Mouse (Mus musculus) intestine, postnatal 0 days (tissue): ENCODE measurements around the gene Tnf. TPM values are rescaled to one million over a fixed set of nuclear protein-coding genes. Genes with fewer than 3 reads are reported as not detected.

Source experiments
- ATAC-seq: fragments of 200-750 bp; cut with Nextera tagmentation; 2 replicates; pipeline ENCODE4 v1.8.0; 2017; ENCODE audit warnings: mild to moderate bottlenecking, moderate TSS enrichment, moderate library complexity
- H3K27ac ChIP-seq: fragments of 300-500 bp; sonication (generic); 2 replicates; pipeline ENCODE4 v1.5.1; 2014; ENCODE audit warnings: mild to moderate bottlenecking, low read depth, low read length, moderate library complexity
- H3K27me3 ChIP-seq: fragments of 300-500 bp; sonication (generic); replicated peaks from 2 replicates; pipeline ENCODE4 v1.6.1; 2014; ENCODE audit warnings: low read length, mixed read lengths; ENCODE audit not compliant: control insufficient read depth, insufficient read depth
- H3K36me3 ChIP-seq: fragments of 300-500 bp; sonication (generic); 2 replicates; pipeline ENCODE4 v1.6.1; 2014; ENCODE audit warnings: mild to moderate bottlenecking, moderate library complexity; ENCODE audit not compliant: control insufficient read depth, insufficient read depth
- H3K4me1 ChIP-seq: fragments of 300-500 bp; sonication (generic); replicated peaks from 2 replicates; pipeline ENCODE4 v1.6.1; 2014; ENCODE audit warnings: antibody characterized with exemption, low read length, mixed read lengths; ENCODE audit not compliant: control insufficient read depth, insufficient read depth
- H3K4me2 ChIP-seq: fragments of 300-500 bp; sonication (generic); replicated peaks from 2 replicates; pipeline ENCODE4 v1.6.1; 2014; ENCODE audit warnings: low read depth, mild to moderate bottlenecking, moderate library complexity
- H3K4me3 ChIP-seq: fragments of 300-500 bp; sonication (generic); 2 replicates; pipeline ENCODE4 v1.5.1; 2014; ENCODE audit warnings: low read depth, low read length
- H3K9ac ChIP-seq: fragments of 300-500 bp; sonication (generic); 2 replicates; pipeline ENCODE4 v1.6.1; 2014; ENCODE audit warnings: mild to moderate bottlenecking, low read depth, low read length
- H3K9me3 ChIP-seq: fragments of 300-500 bp; sonication (generic); 2 replicates; pipeline ENCODE4 v1.6.1; 2016; ENCODE audit warnings: mixed run types; ENCODE audit not compliant: control insufficient read depth
- CTCF ChIP-seq: sonication (generic); IDR thresholded peaks from 2 replicates; pipeline ENCODE4 v1.5.1; 2016; ENCODE audit warnings: low read depth, mild to moderate bottlenecking, control low read depth, antibody characterized with exemption, moderate library complexity
- WGBS: fragments of 180-500 bp; shearing (Covaris S2); extraction: QIAGEN DNeasy Blood & Tissue Kit; methylation state at CpG from one replicate; pipeline ENCODE4 v1.1.7; 2014; 5-methylcytosine and 5-hydroxymethylcytosine counted together
- polyA plus RNA-seq: library from polyadenylated mRNA; unstranded; fragments of >200 nt; fragmentation: Nextera tagmentation; extraction: Ambion mirVana; gene quantifications from 2 replicates; pipeline ENCODE4 v1.2.1, GENCODE M21; 2015

The Tnf gene
- polyA plus RNA-seq, 1 experiment from 2014 or later: 0.27 TPM

- H3K27ac ChIP-seq: no peak overlapping the region
- no peak for ATAC-seq
- WGBS: 66% methylated on average over 4 of the region's 4 CpGs
Measured at GRCm38 (mm10) chr17:35190096-35190495, 11.7 kb downstream of the Tnf start.

GRCm38 (mm10) chr17:35189186-35189585, 12.6 kb downstream of the Tnf start:
- no peak for ATAC-seq
- no peak overlapping the region for H3K27ac ChIP-seq
- no peaks in the 10 kb centered on the region for H3K36me3 ChIP-seq
- H3K27me3 ChIP-seq: no peaks in the 10 kb centered on the region; the same call in 1 of the 2 replicates
- no peak overlapping the region for H3K9ac ChIP-seq
- no peak overlapping the region for H3K4me2 ChIP-seq
- no peak for TF ChIP-seq CTCF
- 74% methylated on average over 1 of the region's 1 CpGs for whole genome bisulfite sequencing
- no peaks in the 10 kb centered on the region for H3K9me3 ChIP-seq
- H3K4me1 ChIP-seq: no peaks in the 10 kb centered on the region
- no peak overlapping the region for H3K4me3 ChIP-seq

More at GRCm38 (mm10) chr17:35190096-35190495, 11.7 kb downstream of the Tnf start:
- Histone ChIP-seq H3K27me3 (no peaks in the 10 kb centered on the region; the same call in none of the 2 replicates), H3K4me2 (no peak overlapping the region), H3K4me3 (no peak overlapping the region), H3K9me3 (no peaks in the 10 kb centered on the region), H3K36me3 (no peaks in the 10 kb centered on the region), H3K9ac (no peak overlapping the region), H3K4me1 (no peaks in the 10 kb centered on the region)
- TF ChIP-seq CTCF: no peak

DNA sequence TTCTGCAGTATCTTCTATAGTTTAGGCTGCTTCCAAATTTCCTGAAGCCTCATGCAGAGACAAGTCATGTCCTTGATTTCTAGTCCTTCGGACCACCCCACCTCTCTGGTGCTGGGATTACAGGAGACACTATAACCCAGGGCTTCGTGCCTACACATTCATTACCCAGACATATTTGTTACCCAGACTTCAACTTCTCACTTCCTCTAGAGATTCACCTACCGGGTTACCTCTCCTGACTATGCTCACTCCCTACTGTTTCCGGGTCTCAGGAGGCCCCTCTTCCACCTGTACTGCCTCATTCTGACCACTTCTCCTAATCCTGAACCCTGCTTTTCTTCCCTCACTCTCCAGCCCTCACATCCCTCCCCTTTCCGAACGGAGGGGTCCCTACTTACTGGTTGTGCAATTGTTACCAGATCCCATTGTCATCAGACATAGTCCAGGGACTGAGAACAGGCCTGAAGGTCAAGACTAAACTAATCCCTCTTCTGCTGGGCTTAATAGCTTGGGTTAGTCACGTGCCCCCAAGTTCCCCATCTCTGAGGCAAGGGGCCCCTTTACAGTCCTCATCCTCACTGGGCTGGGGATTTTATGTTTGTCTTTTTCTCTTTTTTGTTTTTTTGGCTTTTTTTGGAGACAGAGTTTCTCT, 13.7 kb downstream of the Tnf start, which contains the start of gene Lst1:
Lst1 (minus strand) TSS at position 481 of the 652 bp plus-strand sequence.
- WGBS: 60% methylated on average over 7 of the region's 7 CpGs
- no peak within 1 kb of the TSS for H3K9ac ChIP-seq
- no peak within 1 kb of the TSS for H3K4me3 ChIP-seq
- no peaks in the 10 kb centered on the region for H3K9me3 ChIP-seq
- no peak within 1 kb of the TSS for H3K4me2 ChIP-seq
- no peak within 1 kb of the TSS for H3K27ac ChIP-seq
- no peaks in the 10 kb centered on the region for H3K27me3 ChIP-seq
- no peaks in the 10 kb centered on the region for H3K4me1 ChIP-seq
- no peak for TF ChIP-seq CTCF
- H3K36me3 ChIP-seq: no peaks in the 10 kb centered on the region
- no peak for ATAC-seq

DNA sequence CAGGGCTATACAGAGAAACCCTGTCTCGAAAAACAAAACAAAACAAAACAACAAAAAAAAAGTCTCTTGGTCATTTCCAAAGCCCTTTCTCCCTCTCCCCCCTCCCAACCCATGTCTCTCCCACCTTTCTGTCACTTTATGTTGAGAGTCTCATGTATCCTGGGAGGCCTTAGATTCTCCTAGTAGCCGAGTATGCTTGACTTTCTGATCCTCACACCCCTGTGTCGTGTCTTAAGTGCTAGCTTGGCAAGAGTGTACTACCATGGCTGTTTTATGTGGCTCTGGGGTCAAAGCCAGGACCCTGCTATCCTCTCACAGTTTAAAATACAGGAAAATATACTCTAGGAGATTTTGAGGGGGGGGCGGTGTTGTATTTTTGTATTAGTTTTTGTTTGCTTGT, 14.5 kb downstream of the Tnf start:
- no peak for ATAC-seq
- H3K36me3 ChIP-seq: no peaks in the 10 kb centered on the region
- no peak overlapping the region for H3K27ac ChIP-seq
- no peaks in the 10 kb centered on the region for H3K9me3 ChIP-seq
- no peak overlapping the region for H3K4me2 ChIP-seq
- H3K4me3 ChIP-seq: no peak overlapping the region
- WGBS: 69% methylated on average over 4 of the region's 4 CpGs
- no peaks in the 10 kb centered on the region for H3K4me1 ChIP-seq
- H3K27me3 ChIP-seq: no peaks in the 10 kb centered on the region
- H3K9ac ChIP-seq: no peak overlapping the region
- no peak for TF ChIP-seq CTCF

- peak overlapping the region; percentile 63 for H3K4me2 ChIP-seq
- no peaks in the 10 kb centered on the region for H3K4me1 ChIP-seq
- no peak for TF ChIP-seq CTCF
- H3K27me3 ChIP-seq: no peaks in the 10 kb centered on the region
- 0 out of 2 replicates have a peak overlapping the region, but pooled peaks have one; percentile 41 for H3K27ac ChIP-seq
- no peaks in the 10 kb centered on the region for H3K36me3 ChIP-seq
- 3% methylated on average over 4 of the region's 4 CpGs for WGBS
- peak overlapping the region; percentile 49 for H3K4me3 ChIP-seq
- no peaks in the 10 kb centered on the region for H3K9me3 ChIP-seq
- no peak overlapping the region for H3K9ac ChIP-seq
- ATAC-seq: peak; percentile 20; the same call in 1 of the 2 replicates
Measured at GRCm38 (mm10) chr17:35186681-35187080, 15.1 kb downstream of the Tnf start.

DNA sequence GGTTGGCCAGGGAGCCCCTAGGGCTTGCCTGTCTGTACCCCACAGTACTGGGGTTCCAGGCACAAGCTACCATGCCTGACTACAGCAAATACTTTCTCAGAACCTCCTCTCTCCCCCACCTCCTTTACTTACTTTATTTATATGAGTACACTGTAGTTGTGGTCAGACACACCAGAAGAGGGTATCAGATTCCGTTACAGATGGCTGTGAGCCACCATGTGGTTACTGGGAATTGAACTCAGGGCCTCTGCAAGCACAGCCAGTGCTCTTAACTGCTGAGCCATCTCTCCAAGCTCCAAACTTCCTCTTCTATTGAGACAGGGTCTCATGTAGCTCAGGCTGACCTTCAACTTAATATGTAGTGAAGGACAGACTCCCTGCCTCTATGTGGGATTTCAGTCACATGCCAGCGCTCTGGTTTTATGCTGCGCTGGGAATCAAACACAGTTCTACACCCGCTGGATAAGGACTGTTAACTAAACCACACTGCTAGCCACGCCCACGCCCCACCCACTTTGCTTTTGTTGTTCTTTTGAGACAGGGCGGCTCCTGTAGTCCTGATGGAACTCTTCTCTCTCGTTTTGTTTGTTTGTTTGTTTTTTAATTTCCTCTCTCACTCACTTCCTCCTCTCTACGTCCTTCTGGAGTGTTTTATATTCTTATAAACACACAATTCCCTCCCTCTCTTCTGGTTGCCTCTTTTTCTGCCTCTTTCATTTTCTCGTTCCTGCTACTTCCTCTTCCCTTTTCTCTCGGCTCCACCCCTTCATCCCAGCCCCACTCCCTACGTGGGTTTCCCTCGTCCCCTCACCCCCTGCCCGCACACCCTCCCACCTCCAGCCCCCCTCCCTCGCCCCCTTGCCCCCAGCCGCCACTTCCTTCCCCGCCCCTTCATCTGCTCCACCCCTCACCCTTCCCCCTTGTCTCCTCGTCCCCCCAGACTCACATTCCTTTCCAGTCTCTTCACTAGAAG, 15.9 kb downstream of the Tnf start:
- 2% methylated on average over 18 of the region's 18 CpGs for WGBS
- TF ChIP-seq CTCF: no peak
- Histone ChIP-seq H3K27ac (peak overlapping the region; percentile 41; the same call in 1 of the 2 replicates), H3K9me3 (no peaks in the 10 kb centered on the region), H3K4me1 (no peaks in the 10 kb centered on the region), H3K36me3 (no peaks in the 10 kb centered on the region), H3K4me3 (peak overlapping the region; percentile 49), H3K27me3 (no peaks in the 10 kb centered on the region), H3K9ac (0 out of 2 replicates have a peak overlapping the region, but pooled peaks have one; percentile 43), H3K4me2 (peak overlapping the region; percentile 63)
- ATAC-seq: peak; percentile 55; the same call in 1 of the 2 replicates
